Mouse (Mus musculus) kidney, embryonic 14.5 days (tissue): ENCODE data around the gene Kcnh4. TPM values are rescaled to one million over a fixed set of nuclear protein-coding genes. Genes with fewer than 3 reads are reported as not detected.

Experiments used
- ATAC-seq: fragments of 200-750 bp; cut with Nextera tagmentation; 2 replicates; pipeline ENCODE4 v1.8.0; 2017; ENCODE audit warnings: moderate number of reproducible peaks, mild to moderate bottlenecking, moderate TSS enrichment, moderate library complexity; ENCODE audit not compliant: low FRiP score, low TSS enrichment
- H3K27ac ChIP-seq: fragments of 300-500 bp; sonication (generic); 2 replicates; pipeline ENCODE4 v1.5.1; 2014; ENCODE audit warnings: low read depth, mild to moderate bottlenecking, low read length, moderate library complexity, mixed read lengths
- H3K27me3 ChIP-seq: fragments of 300-500 bp; sonication (generic); 2 replicates; pipeline ENCODE4 v1.6.1; 2014; ENCODE audit warnings: mild to moderate bottlenecking, low read length; ENCODE audit not compliant: control insufficient read depth, insufficient read depth
- H3K36me3 ChIP-seq: fragments of 300-500 bp; sonication (generic); 2 replicates; pipeline ENCODE4 v1.6.1; 2014; ENCODE audit warnings: low read length, mixed read lengths; ENCODE audit not compliant: control insufficient read depth, insufficient read depth
- H3K4me1 ChIP-seq: fragments of 300-500 bp; sonication (generic); 2 replicates; pipeline ENCODE4 v1.6.1; 2014; ENCODE audit warnings: low read length, mixed read lengths; ENCODE audit not compliant: control insufficient read depth, insufficient read depth
- H3K4me2 ChIP-seq: fragments of 300-500 bp; sonication (generic); replicated peaks from 2 replicates; pipeline ENCODE4 v1.6.1; 2014; ENCODE audit warnings: low read depth, mild to moderate bottlenecking, low read length
- H3K4me3 ChIP-seq: fragments of 300-500 bp; sonication (generic); 2 replicates; pipeline ENCODE4 v1.5.1; 2014; ENCODE audit warnings: mild to moderate bottlenecking, low read length
- H3K9ac ChIP-seq: fragments of 300-500 bp; sonication (generic); 2 replicates; pipeline ENCODE4 v1.6.1; 2014; ENCODE audit warnings: low read depth, mild to moderate bottlenecking, low read length, moderate library complexity
- H3K9me3 ChIP-seq: fragments of 300-500 bp; sonication (generic); 2 replicates; pipeline ENCODE4 v1.6.1; 2016; ENCODE audit warnings: low read length; ENCODE audit not compliant: control insufficient read depth
- WGBS: fragments of 180-500 bp; shearing (Covaris S2); extraction: QIAGEN DNeasy Blood & Tissue Kit; methylation state at CpG from one replicate; pipeline ENCODE4 v1.1.7; 2014; 5-methylcytosine and 5-hydroxymethylcytosine counted together
- polyA plus RNA-seq: library from polyadenylated mRNA; unstranded; fragments of >200 nt; fragmentation: Nextera tagmentation; extraction: Ambion mirVana; gene quantifications from 2 replicates; pipeline ENCODE4 v1.2.1, GENCODE M21; 2014

The Kcnh4 gene
- polyA plus RNA-seq, 1 experiment from 2014 or later: not detected

DNA sequence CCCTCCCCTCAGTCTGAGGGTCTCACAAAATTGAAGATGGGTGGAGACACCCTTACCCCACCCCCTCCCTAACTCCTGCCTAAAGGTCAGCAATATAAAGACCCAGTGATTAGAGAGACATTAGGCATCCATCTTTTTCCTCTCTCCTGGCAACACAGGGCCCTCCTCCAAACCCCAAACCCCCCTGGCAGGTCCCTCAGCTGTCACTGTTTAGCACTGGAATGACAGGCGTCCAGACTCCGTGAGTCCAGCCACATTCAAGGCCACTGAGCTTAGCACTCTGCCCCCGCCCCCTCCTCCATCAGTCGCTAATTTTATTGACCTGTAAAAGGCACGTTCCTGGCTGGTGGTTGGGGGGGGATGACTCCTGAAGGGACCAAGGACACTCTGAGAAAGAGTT is 66.6 kb downstream of the Kcnh4 start:
- Histone ChIP-seq H3K4me1 (no peaks in the 10 kb centered on the region), H3K27me3 (peaks cover 3% of the 10 kb centered on the region; the same call in 1 of the 2 replicates), H3K36me3 (no peaks in the 10 kb centered on the region), H3K27ac (no peak overlapping the region), H3K4me3 (no peak overlapping the region), H3K4me2 (no peak overlapping the region), H3K9ac (no peak overlapping the region), H3K9me3 (no peaks in the 10 kb centered on the region)
- ATAC-seq: no peak
- 14% methylated on average over 5 of the region's 5 CpGs for WGBS

DNA sequence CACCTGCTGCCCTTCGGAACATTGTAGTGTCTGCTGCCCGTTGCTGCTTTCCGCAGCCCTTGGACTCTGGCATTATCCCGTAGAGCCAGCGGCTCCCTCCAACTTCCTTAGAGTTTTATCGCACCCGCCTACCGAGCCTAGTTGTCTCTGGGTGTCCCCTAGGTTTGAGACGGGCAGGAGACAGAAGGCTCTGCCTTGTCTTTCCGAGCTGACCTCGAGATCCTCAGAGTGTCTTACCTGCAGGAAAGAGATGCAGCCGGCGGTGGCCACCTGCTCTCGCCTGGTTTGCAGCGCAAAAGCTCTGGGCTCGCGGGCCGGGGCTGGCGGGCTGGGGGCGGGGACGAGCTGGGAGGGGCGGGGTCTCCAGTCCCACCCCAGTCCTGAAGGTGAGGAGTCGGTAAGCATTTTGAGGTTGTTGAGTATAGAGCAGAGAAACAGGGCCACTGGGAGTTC is 67.6 kb downstream of the Kcnh4 start, which contains the start of gene Zfp385c:
Gene Zfp385c (minus strand): TSS at position 292 of the 453 bp plus-strand sequence.
- peak within 1 kb of the TSS; percentile 65 for H3K4me2 ChIP-seq
- under 1% methylated on average over 23 of the region's 23 CpGs for WGBS
- H3K27ac ChIP-seq: no peak within 1 kb of the TSS
- H3K9ac ChIP-seq: peak within 1 kb of the TSS; percentile 18; the same call in 1 of the 2 replicates
- no peaks in the 10 kb centered on the region for H3K9me3 ChIP-seq
- peaks cover 3% of the 10 kb centered on the region; the same call in 1 of the 2 replicates for H3K27me3 ChIP-seq
- no peak for ATAC-seq
- H3K36me3 ChIP-seq: no peaks in the 10 kb centered on the region
- no peaks in the 10 kb centered on the region for H3K4me1 ChIP-seq
- peak within 1 kb of the TSS; percentile 35 for H3K4me3 ChIP-seq

DNA sequence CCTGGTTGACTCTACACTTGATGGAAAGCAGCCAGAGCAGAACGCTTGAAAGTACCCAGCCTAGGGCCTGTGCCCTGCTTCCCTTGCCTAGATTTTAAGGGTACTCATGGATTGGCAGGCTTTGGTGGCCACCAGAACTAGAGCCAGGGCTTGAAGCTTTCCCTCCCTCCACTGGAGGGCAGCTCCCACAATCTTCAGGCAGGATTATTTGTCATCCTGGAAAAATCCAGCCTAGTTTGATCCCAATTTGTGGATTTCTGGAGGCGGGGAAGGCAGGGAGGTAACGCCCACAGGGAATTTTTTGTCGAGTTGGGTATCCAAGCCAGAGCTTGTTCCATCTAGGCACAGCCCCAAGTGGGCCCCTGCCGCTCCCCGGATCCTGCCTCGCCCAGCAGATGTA is 69.4 kb downstream of the Kcnh4 start:
- no peak for ATAC-seq
- Histone ChIP-seq H3K4me1 (no peaks in the 10 kb centered on the region), H3K9ac (no peak overlapping the region), H3K27me3 (peaks cover 3% of the 10 kb centered on the region; the same call in 1 of the 2 replicates), H3K4me3 (no peak overlapping the region), H3K36me3 (no peaks in the 10 kb centered on the region), H3K4me2 (no peak overlapping the region), H3K9me3 (no peaks in the 10 kb centered on the region), H3K27ac (no peak overlapping the region)
- 74% methylated on average over 7 of the region's 7 CpGs for whole genome bisulfite sequencing

Other genes with a start within 250 kb of the Kcnh4 start
- gene Acly, start 231.9 kb downstream of the Kcnh4 start, polyA plus RNA-seq: 70.1 and 158 TPM in 2 replicates
- gene Ttc25, start 214.3 kb downstream of the Kcnh4 start, polyA plus RNA-seq: 0.58 and 0.77 TPM in 2 replicates
- gene Cnp, start 185.0 kb downstream of the Kcnh4 start, polyA plus RNA-seq: 17.0 and 25.0 TPM in 2 replicates
- 63.6 and 67.6 TPM in 2 replicates for gene Nkiras2, start 140.7 kb downstream of the Kcnh4 start, polyA plus RNA-seq
- gene Dnajc7, start 139.8 kb downstream of the Kcnh4 start, polyA plus RNA-seq: 86.2 and 126 TPM in 2 replicates
- gene Zfp385c, start 67.5 kb downstream of the Kcnh4 start, polyA plus RNA-seq: 0.40 and 0.50 TPM in 2 replicates
- 3.2 TPM in 2 replicates for gene Dhx58, start 55.7 kb downstream of the Kcnh4 start, polyA plus RNA-seq
- 44.3 and 74.5 TPM in 2 replicates for gene Kat2a, start 47.5 kb downstream of the Kcnh4 start, polyA plus RNA-seq
- 0.47 TPM in 1 of 2 replicates, not detected in the other for gene Hspb9, start 46.1 kb downstream of the Kcnh4 start, polyA plus RNA-seq
- 46.8 and 92.8 TPM in 2 replicates for gene Rab5c, start 21.7 kb downstream of the Kcnh4 start, polyA plus RNA-seq
- not detected in 2 replicates for gene Hcrt, start 3.0 kb upstream of the Kcnh4 start, polyA plus RNA-seq
- gene Ghdc, start 11.0 kb upstream of the Kcnh4 start, polyA plus RNA-seq: 3.6 and 4.5 TPM in 2 replicates
- 12.7 and 19.8 TPM in 2 replicates for gene Stat5b, start 90.8 kb upstream of the Kcnh4 start, polyA plus RNA-seq
- 2.0 and 3.0 TPM in 2 replicates for gene Stat5a, start 99.4 kb upstream of the Kcnh4 start, polyA plus RNA-seq
- 25.3 and 40.0 TPM in 2 replicates for gene Stat3, start 179.6 kb upstream of the Kcnh4 start, polyA plus RNA-seq
- gene Cavin1, start 210.9 kb upstream of the Kcnh4 start, polyA plus RNA-seq: 40.7 and 45.1 TPM in 2 replicates
- gene Atp6v0a1, start 249.5 kb upstream of the Kcnh4 start, polyA plus RNA-seq: 29.2 and 38.8 TPM in 2 replicates